Mouse (Mus musculus) monocyte, adult 5-6 weeks (primary cell): ENCODE results near the gene Trp53tg5. TPM values are rescaled to one million over a fixed set of nuclear protein-coding genes. Genes with fewer than 3 reads are reported as not detected.

Experiments used
- ATAC-seq: fragments of 153-309, 156-312 bp; replicated peaks from 2 replicates; pipeline ENCODE4 v1.8.0; 2017; ENCODE audit warnings: mild to moderate bottlenecking; ENCODE audit not compliant: low TSS enrichment, insufficient number of reproducible peaks, severe bottlenecking, poor library complexity, low FRiP score
- total RNA-seq: library from RNA; stranded (forward); fragments of 200-1000, 200-491, 200-594 nt; gene quantifications from 3 replicates; pipeline ENCODE4 v1.2.3, GENCODE M21; 2017

Trp53tg5 gene
- total RNA-seq, 1 experiment from 2014 or later: not detected

DNA sequence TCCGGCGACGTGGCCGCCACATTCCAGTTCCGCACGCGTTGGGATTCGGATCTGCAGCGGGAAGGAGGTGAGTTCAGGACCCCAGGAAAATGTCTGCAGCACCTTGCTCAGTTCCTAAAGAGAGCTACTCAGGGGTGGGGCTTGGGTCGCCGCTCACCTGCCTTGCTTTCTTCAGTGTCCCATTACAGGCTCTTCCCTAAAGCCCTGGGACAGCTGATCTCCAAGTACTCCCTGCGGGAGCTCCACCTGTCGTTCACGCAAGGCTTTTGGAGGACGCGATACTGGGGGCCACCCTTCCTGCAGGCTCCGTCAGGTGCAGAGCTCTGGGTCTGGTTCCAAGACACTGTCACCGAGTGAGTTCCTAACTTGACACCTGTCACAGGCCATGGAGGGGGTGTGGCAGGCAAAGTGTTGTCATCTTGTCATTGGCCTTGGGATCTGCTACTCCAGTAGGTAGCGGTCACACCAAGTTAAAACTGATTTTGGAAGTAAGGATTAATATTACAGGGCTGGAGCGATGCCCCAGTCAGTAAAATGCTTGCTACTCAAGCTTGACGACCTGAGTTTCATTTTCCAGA lies 24.3 kb upstream of the Trp53tg5 start:
- no peak for ATAC-seq

DNA sequence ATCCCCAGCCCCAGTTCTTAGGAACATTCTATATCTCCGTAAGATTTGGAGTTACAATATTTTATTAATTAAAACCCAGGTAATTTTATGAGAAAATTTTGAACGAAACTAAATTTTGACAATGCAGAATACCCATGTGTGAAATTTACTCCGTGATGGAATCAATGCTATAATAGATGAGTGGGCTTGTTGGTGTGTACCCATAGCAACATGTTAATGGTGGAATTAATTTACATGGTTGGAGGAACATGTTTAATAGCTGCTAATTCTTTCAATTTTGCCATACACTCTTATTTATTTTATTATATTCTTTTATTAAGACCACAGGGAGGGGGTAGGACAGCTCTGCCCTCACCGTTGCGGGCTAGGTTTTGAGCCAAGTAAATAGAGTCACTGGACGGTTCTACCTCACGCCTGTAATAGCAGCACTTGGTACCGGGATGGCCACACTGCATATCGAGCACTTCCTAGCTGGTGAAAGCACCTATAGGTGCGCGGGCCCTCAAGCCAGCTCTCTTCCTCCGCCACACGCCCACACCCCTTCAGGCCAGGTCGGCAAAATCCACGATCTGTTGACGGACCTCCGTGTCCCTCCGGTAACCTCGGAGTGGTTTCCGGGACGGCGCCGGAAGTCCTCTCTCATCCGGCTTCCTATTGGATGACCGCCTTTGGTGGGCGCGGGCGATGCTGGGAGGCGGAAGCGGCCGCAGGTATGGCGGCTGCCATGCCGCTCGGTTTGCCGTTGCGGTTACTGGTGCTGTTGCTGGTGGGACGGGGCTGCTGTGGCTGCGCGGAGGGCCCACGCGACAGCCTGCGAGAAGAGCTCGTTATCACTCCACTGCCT lies 23.5 kb upstream of the Trp53tg5 start, which contains the start of gene Pigt:
TSS of gene Pigt (plus strand) at position 674 of the 844 bp plus-strand sequence.
- ATAC-seq: peak; percentile 98

GRCm38 (mm10) chr2:164496331-164496730 lies 22.8 kb upstream of the Trp53tg5 start:
- ATAC-seq: no peak

DNA sequence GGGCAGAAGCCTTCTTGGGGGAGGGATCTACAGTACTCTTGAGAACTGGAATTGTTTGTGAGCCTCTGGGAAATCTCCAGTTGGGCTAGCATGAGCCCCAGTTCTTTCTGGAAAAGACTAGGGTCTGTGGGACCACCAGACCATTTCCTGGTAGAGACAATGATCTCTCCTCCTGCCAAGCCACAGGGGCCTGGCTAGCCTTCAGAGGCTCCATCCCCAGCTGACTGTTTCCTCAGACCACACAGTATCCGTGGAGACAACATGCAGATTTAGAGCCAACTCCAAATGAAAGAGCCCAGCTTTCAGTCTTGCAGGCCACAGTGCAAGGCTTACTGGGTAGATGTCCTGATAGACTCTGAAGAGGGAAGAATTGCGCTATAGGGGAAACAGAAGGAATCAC lies 20.6 kb upstream of the Trp53tg5 start:
- no peak for ATAC-seq

DNA sequence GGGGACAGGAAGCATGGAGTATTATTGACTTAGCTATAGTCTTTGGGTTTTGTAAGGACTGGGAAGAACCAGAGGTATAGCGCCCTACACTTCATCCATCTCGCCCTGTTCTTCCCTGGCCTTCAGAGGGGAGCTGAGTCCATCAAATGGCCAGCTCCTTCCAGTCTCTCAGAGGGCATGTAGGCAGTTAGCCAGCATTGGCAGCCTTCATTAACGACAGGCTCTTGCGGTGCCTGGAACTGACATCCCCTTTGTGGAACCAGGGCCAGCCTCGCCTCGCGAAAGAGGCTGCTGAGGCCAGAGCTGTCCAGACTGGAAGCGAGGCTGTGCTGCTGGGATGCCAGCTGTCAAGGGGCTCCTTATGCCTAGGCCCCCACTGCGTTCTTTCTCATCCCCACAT lies 14.3 kb upstream of the Trp53tg5 start:
- no peak for ATAC-seq

- no peak for ATAC-seq
Observed at GRCm38 (mm10) chr2:164487115-164487527, 13.6 kb upstream of the Trp53tg5 start.

GRCm38 (mm10) chr2:164486258-164487114 lies 13.0 kb upstream of the Trp53tg5 start:
- no peak for ATAC-seq

DNA sequence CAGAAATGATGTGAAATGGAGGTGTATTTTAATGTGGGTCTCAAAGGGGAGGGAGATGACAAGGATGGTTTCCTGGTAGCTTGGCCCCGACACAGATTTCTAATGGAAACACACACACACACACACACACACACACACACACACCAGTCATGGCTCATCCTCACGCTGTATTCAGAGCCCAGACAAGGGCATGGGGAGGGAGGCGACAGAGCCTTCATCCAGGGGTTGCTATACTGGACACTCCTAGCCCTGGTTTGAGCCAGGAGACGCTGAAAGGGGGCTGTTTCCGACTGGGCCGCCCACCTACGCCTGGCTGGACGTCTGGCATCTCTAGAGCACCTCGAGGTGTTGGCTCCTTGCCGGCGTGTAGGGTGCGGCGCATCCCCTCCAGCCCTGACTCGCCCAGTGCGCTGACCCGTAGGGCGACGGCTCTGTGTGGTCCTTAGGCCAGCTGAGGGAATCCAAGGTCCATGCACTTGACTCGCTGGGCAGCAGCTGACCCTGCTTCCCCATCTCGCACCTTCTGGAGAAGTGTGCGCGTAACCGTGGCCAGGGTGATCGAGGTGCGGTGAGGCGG lies 12.2 kb upstream of the Trp53tg5 start, which contains the start of gene Dbndd2:
TSS of gene Dbndd2 (plus strand) at position 426 of the 577 bp plus-strand sequence.
- 0 out of 2 replicates have a peak, but pooled peaks have one; percentile 17 for ATAC-seq

DNA sequence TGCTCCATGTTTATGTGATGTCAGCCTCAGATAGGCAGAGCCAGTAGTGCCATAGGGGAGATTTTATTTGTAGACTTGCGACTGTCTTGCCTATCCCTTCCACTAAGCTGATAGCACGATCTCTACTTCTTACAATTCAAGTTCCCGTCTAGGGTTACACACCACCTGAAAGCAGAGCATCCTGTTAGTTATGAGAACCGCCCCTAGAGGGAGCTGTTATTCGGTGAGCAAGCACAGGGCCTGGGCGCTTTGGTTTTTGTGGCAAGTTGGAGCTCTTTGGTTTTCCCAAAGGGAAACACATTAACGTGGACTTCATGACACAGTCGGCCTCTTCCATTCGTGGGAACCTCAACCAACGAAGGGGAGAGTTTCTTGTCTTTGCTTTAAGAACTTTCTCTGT lies 3.3 kb downstream of the Trp53tg5 start:
- ATAC-seq: peak; percentile 52; the same call in 1 of the 2 replicates

DNA sequence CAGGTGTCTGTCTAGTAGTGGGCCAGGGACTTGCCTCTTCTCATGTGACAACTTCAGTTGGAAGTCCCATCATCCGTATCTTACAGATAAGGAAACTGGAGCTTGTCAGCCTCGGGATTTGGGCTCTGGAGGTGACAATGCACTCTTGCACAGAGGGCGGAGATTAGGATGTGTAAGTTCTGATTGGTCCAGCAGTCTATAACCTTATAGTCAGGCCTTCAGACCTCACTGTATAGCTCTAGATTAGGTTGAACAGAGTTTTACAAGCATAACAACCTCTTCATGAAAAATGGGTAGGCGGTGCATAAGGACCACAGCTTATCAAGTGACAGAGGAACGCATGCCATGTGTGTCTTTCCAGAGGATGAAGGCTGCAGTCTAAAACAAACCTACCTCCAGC lies 6.7 kb downstream of the Trp53tg5 start:
- ATAC-seq: no peak

GRCm38 (mm10) chr2:164465161-164465560 lies 8.4 kb downstream of the Trp53tg5 start:
- ATAC-seq: no peak

DNA sequence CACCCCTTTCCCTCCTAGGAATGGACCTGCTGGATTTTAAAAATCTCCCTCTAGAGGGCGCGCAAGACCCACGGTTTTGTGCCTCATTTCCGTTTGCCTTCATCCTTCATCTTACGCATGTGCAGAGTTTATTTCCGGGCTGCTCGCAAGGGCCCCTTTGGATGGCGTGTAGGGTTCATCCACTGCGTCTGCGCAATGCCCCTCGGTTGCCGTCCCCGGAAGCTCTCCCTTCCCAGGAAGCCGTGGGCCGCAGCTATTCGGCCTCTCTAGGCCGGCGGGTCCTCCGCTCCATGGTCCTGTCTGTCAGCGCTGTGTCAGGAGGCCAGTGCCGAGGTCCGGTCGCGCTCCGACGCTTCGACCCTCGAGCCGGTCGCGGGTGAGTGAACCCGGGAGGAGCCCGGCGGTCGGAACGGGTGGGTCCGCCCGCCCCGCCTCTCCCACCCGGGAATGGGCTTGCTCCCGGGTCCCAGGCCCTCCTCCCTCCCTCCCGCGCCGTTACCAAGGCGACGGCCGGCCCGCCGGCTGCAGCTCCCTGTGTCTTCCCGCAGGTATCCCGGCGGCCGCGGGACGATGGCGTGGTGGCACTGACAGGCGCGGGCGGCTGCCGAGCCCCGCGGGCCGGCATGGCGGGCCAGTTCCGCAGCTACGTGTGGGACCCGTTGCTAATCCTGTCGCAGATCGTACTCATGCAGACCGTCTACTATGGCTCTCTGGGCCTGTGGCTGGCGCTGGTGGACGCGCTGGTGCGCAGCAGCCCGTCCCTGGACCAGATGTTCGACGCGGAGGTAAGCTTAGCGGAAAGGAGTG lies 12.6 kb downstream of the Trp53tg5 start, which contains the start of gene Gm20458:
TSS of gene Gm20458 (plus strand) at position 223 of the 807 bp plus-strand sequence.
- peak; percentile 98 for ATAC-seq

DNA sequence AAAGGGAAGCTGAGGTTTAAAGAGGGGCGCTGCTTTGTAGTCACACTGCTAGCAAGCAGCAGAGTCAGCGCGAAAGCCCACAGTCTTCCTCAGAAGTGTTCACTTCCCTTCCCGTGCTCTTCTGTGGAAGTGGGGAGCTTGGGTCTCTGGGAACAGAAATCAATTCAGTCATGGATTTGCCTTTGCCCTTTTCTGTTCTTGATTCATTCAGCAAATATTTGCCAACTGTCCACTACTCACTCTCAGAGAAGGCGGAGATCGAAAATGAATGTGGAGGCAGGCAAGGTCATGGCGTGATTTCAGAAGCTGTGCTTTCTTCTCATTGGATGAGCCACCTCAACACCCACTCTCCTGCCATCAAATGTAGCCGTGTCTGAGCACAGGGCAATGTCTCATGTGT lies 15.0 kb downstream of the Trp53tg5 start:
- ATAC-seq: no peak

- no peak for ATAC-seq
Observed at GRCm38 (mm10) chr2:164457942-164458341, 15.6 kb downstream of the Trp53tg5 start.

DNA sequence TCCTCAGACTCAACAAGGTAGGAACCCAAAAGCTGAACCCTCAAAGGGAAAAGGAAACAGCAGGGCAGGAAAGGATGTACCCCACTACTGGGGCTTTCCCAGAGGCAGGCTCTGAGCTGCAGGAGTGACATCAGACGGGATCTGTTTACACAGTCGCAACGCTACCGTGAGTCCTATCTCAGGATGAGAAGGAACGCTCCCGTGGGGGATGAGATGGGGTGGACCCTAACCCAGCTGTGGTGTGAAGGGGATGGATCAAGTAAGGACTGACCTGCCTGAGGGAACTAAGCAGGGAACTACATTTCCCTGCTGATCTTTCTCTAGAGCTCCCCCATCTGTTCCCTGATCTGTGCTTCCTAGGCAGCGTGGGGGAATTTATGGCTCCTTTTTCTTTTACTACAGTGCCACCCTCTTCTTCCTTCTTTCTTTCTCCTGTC lies 16.6 kb downstream of the Trp53tg5 start, which contains the start of gene Sys1:
TSS of gene Sys1 (plus strand) at position 101 of the 437 bp plus-strand sequence.
- ATAC-seq: no peak

DNA sequence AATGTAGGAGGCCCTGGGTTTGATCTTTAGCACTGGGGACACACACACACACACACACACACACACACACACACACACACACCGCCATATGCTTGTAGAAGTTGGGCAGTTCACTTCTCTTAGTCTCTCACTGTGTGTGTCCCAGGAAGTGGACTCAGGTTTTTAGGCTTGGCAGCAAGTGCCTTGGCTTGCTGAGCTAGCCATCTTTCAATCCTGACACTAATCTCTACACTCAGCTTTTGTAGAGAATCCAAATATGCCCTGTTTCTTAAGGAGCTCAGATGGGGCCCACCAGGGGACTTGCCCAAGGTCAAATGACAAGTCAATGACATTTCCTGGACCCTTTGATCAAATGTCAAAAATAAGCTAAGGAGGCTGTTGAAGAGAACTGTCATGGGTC lies 17.1 kb downstream of the Trp53tg5 start:
- no peak for ATAC-seq

GRCm38 (mm10) chr2:164455421-164456190 lies 17.9 kb downstream of the Trp53tg5 start:
- no peak for ATAC-seq
